Mouse (Mus musculus) G1E-ER4 (cell line): Measurements from ENCODE around the gene Lrrfip1. TPM values are rescaled to one million over a fixed set of nuclear protein-coding genes. Genes with fewer than 3 reads are reported as not detected.

ENCODE experiments used
- GATA1 ChIP-seq: IDR thresholded peaks from one replicate; pipeline ENCODE4 v1.8.0; 2012; ENCODE audit warnings: low read length, inconsistent platforms
- polyA plus RNA-seq: library from polyadenylated mRNA; stranded (reverse); fragments of >175 nt; gene quantifications from 2 replicates; pipeline ENCODE4 v1.2.3, GENCODE M21; 2012

Gene Lrrfip1
- polyA plus RNA-seq, 1 experiment = not detected

DNA sequence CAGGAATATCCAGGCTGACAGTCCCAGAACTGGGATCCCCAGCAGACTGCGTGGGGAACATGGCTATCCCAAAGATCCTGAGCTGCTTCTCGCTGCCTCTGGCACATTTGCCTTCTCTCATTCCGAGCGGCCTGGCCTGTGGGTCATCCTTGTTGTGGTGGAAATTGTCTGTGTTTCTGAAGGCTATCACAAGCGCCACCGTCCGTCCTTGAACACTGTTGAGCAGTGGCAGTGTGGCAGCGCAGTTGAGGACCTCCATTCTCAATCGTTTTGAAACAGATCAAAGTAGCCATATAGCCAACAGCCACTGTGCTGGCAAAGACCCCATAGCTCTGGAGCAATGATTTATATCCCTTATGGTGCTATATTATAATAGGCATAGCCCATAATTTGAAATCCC lies 10.2 kb downstream of the Lrrfip1 start:
- TF ChIP-seq GATA1 = no peak

DNA sequence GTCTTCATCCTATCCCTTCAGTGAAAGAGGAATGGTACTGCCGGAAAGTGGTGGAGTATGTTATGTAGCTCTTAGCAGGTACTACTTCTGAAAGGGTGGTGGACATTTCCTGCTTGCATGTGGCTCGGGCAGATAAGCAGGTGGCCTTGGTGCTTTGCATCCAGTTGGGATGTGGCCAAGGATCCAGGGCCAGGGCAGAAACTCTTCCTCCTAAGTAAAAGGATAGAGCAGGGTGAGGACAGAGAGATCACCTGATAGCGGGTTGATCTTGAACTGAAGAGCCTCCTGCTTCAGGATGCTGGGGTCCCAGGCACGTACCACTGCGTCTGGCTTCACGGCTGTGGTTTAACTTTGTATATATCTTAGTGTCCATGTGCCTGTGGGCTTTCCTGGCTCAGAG lies 10.7 kb downstream of the Lrrfip1 start:
- TF ChIP-seq GATA1 = no peak

DNA sequence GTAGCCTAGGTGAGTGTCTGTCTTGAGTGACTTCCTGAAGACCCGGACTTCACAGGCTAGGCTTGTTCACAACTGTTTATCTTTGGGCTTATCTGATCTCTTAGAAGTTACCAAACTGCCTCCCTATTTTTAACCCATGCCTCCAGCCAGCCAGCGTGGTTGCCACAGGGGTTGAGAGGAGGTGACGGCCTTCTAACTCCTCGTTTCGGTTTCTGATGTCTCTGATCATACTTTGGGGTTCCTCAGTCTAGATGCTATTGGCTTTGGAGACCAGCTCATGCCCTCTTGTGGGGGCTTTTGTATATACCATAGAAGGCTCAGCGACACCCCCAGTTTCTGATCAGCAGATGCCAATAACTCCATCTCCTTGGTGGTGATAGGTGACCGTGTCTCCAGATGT lies 11.7 kb downstream of the Lrrfip1 start:
- no peak for TF ChIP-seq GATA1

DNA sequence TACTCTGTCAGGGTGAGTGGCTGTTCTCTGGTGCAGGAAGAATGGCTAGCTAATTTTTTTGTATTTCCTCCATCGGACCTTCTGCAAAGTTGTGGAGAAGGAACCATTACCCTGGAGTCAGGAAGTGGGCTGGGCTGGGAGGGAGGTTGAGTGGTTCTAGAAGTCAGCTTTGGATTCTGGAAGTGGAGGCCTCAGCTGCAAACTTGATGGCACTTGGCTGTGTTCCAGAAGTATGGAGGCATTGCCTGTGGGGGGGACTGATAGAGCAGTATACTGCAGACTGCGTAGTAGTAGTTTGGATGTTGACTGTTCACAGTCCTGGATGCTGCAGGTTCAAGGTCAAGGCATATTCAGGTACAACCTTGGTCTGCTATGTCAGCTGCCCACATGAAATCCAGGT lies 12.2 kb downstream of the Lrrfip1 start:
- no peak for TF ChIP-seq GATA1

DNA sequence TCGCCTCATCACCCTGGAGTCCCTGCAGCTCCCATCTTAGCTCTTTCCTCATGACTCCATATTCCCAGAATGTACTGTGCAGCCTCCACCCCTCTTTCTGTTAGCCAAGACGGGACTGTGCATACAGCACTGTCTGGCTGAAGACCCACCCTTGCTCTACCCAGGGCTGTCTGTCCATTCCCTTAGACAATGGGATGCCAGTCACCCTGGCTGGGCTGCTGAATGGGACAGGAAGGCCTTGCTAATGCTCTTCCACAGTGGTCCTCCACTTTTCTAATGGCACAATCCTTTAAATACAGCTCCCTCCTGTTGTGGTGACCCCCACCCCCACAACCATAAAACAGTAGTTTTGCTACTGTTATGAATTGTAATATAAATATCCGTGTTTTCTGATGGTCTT lies 12.8 kb downstream of the Lrrfip1 start:
- TF ChIP-seq GATA1 = no peak

DNA sequence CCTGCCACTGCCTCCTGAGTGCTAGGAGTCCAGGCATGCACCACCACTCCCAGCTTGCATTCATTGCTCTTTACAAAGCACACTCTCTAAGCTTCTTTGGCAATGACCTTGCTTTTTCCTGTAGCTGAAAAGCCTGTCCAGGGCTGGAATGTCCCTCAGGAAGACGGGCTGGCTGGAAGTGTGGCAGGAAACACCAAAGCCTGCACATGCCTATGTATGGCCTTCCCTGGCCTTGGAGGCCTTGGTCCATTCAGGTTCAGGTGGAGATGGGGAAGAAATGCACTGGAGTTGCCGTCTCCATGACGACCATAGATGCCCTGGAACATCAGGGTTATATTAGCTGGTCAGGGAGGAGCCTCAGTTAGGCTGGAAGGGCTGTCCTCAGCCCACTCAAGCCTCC lies 15.3 kb downstream of the Lrrfip1 start:
- no peak for TF ChIP-seq GATA1

DNA sequence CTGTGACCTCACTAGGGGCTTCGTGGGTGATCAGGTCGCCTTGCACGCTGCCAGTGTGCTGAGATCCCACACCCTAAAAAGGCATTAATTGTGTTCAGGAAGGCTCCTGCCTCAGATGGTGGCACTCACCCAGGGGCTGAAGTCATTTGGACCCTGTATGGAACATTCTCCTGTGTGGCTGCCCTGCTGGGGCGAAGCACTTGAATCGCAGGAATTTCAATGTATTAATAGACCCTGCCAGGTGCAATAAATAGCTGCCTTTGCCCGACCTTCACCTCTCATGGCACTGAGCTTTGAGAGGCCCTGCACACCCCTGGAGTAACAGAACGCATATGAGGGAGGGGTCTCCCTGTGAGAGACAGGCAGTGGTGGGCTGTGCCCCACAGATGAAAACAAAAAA lies 17.0 kb downstream of the Lrrfip1 start:
- no peak for TF ChIP-seq GATA1

DNA sequence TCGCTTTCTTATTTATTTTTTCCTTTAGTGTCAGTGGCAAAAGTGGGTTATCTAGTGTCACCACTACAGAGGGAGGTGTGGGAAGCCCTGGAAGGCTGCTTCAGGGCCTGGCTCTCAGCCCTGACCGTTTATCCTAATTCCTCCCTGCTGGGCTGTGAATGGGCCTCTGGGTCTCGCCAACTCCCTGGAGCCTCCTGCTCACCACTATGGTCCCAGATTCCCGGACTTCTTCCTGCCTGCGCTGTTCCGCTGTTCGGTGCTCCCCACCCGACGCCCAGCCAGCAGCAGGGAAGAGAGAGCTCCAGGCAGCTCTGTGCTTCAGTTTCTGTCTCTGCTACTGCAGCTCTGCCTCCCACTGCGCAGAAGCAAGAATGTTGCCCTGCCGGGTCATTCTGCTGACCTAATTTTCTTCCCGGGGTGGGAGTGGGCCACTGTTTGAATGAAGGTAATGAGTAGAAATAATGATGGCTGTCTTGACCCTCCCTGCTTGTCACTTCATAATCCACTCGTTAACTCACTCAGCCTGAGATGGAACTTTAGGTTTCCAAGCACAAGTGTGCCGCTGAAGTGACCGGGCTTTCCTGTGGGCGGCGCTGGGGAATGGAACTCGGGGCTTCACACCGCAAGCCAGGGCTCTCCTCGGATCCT lies 18.7 kb downstream of the Lrrfip1 start:
- TF ChIP-seq GATA1 = no peak

DNA sequence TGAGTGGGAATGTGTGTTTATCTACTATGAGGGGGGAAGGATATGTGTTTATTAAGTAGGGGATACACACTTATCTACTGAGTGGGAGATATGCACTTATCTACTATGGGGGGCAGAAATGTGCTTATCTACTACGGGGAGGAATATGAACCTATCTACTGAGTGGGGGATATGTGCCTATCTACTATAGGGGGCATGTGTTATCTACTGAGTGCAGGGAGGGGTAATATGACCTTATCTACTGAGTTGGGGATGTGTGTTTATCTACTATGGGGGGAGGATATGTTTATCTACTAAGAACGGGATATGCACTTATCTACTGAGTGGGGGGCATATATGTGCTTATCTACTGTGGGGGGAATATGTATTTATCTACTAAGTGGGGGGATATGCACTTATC lies 20.8 kb downstream of the Lrrfip1 start:
- TF ChIP-seq GATA1 = no peak

DNA sequence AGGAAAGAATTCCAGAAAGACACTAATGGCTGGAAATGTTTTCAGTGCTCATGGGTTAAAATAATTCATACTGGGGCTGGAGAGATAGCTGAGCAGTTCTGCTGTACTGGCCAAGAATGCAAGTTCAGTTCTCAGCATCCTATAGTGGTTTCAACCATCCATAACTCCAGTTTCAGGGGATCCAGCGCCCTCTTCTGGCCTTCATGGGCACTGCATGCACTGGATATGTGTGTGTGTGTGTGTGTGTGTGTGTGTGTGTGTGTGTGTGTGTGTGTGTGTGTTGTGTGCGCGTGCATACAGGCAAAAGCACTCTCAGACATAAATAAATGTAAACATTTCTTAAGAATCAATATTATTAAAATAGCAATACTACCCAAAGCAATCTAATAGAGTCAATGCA lies 22.8 kb downstream of the Lrrfip1 start:
- no peak for TF ChIP-seq GATA1

DNA sequence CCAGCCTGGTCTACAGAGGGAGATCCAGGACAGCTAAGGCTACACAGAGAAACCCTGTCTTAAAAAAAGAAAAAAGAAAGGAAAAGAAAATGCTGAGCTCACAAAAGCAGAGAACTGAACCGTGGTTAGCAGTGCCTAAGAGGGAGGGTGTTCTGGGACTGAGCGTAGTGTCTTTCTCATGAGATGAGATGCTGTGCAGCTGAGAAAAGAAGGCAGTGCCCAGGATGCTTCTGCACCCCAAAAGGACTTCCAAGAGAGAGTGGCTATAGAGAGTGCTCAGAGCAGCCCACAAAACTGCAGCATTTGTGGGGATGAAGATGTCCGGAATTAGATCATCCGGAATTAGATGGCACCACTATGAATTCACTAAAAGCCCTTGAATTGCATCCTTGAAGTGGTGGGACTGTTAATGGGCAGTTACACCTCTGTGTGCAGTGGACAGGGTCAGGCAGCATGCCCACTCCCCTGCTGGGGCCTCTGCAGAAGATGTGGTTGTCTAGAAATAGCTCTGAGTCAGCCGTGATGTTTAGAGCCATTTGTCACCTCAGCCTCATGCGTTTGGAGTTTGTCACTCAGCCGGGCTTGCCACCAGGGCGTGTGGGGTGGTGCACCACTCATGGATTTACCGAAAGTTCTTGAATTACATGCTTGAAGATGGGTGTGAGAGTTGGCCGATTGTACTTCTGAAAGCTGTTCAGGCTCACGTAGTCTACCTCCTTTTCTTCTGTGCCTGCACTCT lies 23.8 kb downstream of the Lrrfip1 start:
- no peak for TF ChIP-seq GATA1

DNA sequence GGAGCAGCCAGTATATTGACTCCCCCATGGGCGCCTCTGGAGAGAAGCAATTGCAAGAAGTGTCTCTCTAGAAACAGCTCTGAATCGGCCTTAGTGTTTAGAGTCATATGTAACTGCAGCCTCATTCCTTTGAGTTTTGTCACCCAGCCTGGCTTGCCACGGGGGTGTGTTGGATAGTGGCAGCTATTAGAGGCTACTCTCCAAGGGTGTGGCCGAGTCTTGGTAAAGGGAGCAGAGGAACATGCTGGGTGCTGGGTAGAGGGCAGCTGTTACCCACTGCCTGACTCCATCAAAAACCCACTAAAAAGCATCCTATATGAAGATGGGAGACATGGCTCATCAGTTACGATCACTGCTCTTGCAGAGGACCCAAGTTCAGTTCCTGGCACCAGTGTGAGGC lies 24.7 kb downstream of the Lrrfip1 start:
- no peak for TF ChIP-seq GATA1

DNA sequence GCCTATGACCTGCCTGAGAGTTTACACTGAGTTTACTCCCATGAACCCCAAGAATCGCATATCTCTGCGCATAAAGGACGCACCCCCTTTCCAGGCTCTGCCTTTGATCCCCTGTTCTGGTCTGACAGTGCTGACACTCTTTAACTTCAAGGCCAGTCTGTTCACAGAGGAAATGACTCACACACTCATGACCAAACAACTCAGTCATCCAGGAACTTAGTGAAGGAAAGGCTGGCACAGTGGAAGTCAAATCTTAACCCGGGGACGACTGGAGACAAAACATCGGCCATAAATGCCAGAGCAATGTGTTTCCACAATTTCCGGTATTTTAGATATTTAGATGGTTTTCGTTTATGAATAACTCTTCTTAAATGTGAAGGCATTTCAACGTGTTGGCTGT lies 25.4 kb downstream of the Lrrfip1 start:
- no peak for TF ChIP-seq GATA1

DNA sequence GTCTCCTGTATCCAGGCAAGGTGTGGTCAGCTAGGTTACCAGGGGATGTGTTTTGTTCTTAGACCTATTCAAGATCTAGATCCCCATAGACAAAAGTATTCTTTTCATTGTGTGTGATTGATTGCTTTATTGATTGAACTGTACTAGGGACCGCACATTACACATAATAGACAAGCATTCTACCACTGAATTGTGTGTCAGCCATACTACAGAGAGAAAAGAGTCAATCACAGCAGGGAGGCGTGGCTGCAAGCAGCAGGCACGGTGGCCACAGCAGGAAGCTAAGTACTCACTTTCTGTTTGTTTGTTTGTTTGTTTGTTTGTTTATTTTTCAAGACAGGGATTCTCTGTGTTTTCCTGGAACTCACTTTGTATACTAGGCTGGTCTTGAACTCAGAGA lies 25.9 kb downstream of the Lrrfip1 start:
- TF ChIP-seq GATA1 = no peak

DNA sequence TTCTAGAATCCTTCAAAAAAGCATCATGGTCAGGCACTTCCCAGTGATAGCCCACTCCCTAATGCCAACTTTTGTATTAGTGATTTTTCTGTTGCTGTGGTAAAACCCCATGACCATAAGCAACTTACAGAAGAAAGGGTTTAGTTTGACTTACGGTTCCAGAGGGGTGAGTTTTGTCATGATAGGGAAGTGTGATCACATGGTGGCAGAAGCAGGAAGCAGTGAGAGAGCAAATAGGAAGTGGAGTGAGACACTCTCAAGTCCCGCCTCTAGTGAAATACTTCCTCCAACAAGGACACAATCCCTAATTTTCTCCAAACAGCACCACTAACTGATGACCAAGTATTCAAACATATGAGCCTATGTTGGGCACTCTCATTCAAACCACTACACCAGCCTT lies 28.4 kb downstream of the Lrrfip1 start:
- TF ChIP-seq GATA1 = no peak

DNA sequence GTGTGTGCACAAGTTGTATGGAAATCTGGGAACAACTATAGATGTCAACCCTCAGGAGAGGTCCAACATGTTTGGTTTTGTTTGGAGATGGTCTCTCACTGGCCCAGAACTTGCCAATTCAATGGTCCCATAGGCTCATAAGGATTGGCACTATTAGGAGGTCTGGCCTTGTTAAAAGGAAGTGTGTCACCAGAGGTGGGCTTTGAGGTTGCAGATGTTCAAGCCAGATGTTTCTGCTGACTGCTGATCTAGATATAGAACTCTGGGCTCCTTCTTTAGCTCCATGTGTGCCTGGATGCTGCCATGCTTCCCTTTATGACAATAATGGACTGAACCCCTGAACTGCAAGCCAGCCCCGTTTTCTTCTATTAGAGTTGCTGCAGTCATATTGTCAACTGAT lies 31.8 kb downstream of the Lrrfip1 start:
- no peak for TF ChIP-seq GATA1

DNA sequence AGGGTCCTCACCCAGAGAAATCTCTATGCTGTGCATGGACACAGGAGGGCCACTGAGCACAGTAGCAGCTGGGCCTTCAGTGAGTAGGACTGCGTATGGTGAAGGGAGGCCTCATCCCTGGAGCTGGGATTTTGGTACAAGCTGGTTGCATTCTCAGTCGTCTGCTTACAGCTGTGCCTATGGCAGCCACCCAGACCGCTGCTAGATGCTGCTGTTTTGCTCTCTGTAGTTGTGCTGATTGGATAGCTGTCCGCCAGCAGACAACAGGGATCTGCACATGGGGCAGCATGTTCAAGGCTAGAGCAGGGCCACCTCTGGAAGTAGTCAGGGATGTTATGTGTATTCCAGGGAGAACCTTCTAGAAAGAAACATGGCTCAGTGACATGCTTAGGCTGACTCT lies 33.0 kb downstream of the Lrrfip1 start:
- no peak for TF ChIP-seq GATA1
